Mouse (Mus musculus) layer of hippocampus, adult 9-10 months (tissue): ENCODE results near the gene Hoxd11.

Experiments used
- DNase-seq: peaks from one replicate; pipeline ENCODE4 v3.0.0; 2022; ENCODE audit warnings: low spot score

Gene Hoxd11

DNA sequence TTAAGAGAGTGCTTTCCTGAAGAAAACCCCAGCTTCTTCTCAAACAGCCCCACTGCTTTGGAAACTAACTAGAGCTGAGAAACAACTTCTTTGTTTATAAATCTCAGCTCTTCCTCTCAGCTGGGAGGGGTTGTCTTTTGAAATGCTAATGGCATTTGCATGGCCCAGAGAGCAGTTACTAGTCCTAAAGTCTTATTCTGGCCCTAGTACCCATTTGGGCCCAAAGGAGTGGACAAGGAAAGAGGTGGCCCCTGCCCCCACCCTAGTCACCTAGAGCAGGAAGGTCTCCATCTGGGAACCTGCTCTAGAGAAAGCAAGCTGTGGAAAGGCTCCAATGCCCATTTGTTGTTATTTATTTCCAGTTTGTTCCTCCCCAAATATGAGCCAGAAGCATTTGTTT is 51.7 kb downstream of the Hoxd11 start:
- no peak for DNase-seq

DNA sequence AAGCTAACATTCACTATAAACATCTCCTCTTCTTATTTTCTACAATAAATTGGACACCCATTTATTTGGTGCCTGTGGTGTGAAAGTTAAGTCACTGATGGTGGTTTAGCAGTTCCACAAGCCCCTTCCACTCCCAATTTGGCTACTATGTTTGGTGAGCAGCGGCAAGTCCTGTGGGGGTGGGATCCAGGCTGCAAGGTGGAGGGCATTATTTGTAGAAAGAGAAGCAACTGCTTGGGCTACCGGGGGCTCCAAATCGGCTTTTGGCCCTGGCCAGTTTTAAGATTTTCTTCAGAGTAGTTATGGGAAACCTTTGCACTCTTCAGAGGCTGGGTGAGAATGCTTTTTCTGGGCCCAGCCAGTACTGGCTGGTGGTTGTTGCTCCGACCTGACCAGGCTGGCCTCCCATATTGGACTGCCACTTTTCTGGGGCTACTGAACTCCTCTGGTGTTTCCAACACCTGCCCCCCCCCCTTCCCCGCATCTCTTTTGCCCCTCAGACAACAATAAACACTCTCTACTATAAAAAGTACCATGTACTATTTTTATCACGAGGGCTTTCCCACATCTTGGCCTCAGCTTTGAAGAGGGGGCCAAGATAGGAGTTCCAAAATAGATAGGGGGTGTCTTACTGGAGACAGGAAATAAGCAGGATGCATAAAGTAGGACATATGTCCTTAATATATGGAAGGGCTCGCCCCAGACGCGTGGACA is 52.6 kb downstream of the Hoxd11 start:
- DNase-seq, result no peak

DNA sequence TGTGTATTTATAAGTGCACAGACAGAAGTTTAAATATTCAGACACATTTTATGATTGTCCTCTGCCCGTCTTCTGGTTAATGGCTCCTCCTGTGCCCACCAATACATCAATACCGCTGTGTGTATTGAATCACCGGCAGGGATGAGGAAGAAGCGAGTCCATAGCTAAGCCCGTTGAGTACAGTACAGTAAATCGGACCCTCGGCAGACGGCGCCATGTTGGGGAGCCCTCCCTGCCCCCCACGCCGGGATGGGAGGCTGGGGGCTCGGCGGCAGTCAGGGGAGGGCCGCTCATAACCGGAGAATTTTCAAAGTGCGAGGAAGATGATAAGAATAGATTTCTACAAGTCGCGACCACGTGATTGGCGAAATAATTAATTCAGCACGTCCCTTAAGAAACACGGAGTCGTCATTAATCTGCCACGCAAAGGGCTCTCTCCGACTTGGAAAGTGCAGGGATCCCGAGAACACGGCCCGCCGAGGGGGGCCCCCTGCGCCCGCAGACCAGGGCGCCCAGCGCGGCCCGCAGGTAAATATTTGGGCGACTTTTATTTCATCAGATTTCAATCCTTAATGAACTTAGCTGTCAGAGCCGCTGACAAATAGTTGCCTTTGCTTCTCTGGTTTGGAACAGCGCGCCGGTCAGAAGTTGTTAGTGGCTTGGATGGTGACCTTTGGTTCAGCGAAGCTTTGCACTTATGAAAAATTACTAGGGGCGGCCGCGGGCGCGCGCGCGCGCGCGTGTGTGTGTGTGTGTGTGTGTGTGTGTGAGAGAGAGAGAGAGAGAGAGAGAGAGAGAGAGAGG is 53.4 kb downstream of the Hoxd11 start:
- DNase-seq, result no peak

DNA sequence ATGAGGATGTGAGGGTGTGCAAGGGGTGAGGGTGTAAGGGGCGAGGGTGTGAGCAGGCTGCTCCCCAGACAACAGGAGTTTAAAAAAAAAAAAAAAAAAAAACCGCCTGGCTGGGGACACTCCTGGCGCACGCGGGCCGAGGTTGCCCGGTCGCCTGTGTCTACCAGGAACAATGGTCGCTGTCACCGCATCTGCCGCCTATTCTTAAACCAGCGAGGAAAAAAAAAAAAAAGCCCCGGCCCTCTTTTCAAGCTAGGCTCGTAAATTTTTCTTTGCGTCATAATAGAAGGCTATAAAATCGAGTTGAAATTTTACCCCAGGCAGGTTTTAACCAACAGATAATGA is 53.9 kb downstream of the Hoxd11 start:
- DNase-seq, result no peak

DNA sequence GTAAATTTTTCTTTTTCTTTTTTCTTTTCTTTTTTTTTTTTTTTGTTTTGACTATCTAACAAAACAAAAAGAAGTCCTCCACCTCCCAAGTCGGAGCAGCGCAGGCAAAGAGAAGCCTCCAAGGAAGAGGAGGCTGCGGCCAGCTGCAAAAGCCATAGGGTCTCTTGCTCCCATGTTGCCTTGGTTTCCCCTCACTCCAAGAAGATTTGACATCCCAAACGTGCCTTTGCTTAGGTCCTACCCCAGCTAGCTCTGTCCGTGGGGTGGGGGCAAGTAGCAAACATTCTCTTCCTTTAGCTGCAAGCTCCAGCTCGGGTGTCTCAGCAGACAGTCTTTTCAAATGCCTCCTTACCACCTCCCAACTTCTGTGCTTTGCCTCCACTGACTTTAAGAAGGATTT is 54.4 kb downstream of the Hoxd11 start:
- no peak for DNase-seq

DNA sequence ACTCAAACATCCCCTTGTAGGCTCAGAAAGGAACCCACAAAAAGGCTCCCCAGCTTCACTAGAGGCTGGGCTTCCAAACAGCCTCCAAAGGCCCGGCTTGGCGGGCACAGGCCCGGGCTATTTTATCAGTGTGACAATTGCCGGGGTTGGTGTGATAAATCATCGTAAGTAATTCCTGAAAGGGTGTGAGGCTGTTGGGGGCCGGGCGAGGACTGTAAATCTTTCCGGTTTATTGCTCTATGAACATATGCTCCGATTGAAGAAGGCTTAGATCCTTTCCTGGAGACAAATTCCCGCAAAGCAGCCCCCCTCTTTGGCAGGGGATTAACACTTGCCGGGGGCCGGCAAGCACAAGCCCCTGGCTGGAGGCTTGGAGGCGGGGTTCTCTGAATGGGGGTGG is 55.1 kb downstream of the Hoxd11 start:
- DNase-seq, result no peak

DNA sequence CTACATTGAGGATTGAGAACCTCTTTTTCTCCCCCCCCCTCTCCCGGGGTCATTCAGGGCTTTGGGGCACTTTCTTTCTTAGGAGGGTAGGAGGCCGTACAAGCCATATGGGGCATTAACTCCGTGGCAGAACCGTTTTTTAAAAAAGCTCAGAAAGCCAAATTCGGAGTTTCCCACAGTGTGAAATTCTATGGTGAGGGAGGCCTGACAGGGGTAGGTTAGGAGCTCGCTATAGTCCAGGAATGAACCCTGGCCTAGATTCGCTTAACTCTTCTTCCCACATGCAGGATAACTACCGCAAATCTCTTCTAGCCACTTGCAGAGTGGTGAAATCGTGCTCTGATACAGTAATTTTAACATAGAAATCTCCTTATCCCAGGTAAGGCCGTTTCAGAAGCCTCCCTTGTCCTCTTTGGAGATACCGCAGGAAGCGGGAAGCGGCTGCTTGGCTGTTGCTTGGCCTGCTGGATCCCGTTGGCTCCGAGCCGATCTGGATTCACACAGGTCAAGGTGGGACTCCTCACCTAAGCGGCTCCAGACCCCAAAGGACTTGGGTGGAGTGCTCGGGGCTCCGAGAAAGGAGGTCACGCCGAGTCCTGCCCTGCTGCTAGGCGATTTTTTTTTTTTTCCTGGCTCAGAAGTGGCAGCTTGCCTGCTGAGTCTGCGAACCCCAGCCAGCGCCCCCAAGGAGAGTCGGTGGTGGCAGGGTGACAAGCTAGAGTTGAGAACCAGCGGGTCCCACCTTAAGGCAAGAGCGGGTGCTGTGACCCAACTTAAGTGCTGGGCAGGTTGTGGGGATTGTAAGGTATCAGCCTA is 55.8 kb downstream of the Hoxd11 start:
- no peak for DNase-seq

DNA sequence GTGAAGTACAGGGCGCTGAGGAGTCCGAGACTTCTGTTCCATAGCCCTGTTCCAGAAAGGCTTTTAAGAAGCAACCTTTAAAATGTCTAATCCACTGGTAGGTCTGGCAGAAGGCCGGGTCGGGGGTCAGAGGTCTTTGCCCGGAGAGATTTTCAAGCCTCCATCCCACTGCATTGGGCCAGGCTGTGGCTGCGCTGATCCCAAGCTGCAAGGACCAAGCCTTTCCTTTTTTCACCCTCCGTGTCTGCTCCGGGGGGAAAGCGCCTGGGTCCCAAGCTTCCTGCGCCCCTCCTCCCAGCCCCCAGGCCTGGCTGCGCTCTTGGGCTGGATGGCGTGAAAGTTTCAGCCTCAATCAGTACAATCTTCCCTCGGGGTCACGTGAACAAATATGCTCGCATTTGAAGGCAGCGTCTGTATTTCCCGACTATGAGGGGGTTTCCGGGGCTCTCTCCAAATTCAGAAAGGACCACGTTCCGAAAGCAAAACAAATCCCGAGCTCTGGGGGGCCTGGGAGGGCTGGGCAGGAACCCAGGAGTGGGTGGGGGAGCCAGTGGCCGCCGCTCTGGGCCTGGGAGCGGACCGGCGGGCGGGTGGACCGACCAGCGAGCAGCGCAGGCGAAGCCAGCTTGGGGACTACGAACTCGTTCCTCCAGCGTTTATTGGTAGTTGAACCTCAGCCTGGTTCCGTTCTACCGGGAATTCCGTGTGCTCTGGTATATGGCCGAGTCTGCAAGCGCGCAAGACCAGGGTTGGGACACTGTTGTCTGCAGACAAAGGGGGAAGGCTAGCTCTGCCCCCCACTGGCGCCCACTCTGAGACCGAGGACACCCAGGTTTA is 56.7 kb downstream of the Hoxd11 start:
- no peak for DNase-seq
